Comparison of ENCODE assay signal across 10 mouse cellular contexts in genomic region chr3:51634451-51634850, GRCm38 (mm10). TPM values are rescaled to one million over a fixed set of nuclear protein-coding genes. Genes with fewer than 3 reads are reported as not detected.
A peak's percentile ranks its signal among the peaks of the same experiment; 100 is the strongest.
DNase-seq lines count a peak whose midpoint lies in the region; ATAC-seq lines count a peak whose summit lies in the region.
"Had no signal": no experiment of that assay in that cellular context is flagged by ENCODE, and none has a peak within 500 bp of the region (broad histone marks: within the 10 kb centered on the region; RNA-seq: fewer than 3 reads in every experiment).

No protein-coding gene starts in this region.

- no peak overlapping the region for H3K27ac ChIP-seq in kidney, embryonic 14.5 days (ENCODE audit: low read depth, low read length)
- H3K27ac ChIP-seq in intestine, embryonic 15.5 days: no peak overlapping the region

- peaks cover 5% of the 10 kb centered on the region; the same call in 1 of the 2 replicates for H3K9me3 ChIP-seq in kidney, embryonic 14.5 days (ENCODE audit: control insufficient read depth, low read length)
- no peaks in the 10 kb centered on the region; the same call in 1 of the 2 replicates for H3K9me3 ChIP-seq in intestine, embryonic 15.5 days

- no peak for ATAC-seq in CD4-positive, CD25-positive, alpha-beta regulatory T cell, adult 4 months
- ATAC-seq in kidney, embryonic 14.5 days (ENCODE audit: low FRiP score, low TSS enrichment): no peak
- no peak for ATAC-seq in intestine, embryonic 15.5 days

- no peak overlapping the region for H3K4me3 ChIP-seq in kidney, embryonic 14.5 days (ENCODE audit: low read length)
- no peak overlapping the region for H3K4me3 ChIP-seq in intestine, embryonic 15.5 days (replicated peaks)

- WGBS in kidney, embryonic 14.5 days: 77% methylated on average over 1 of the region's 1 CpGs
- 82% methylated on average over 1 of the region's 1 CpGs for WGBS in intestine, embryonic 15.5 days

- no peaks in the 10 kb centered on the region for H3K4me1 ChIP-seq in kidney, embryonic 14.5 days (ENCODE audit: control insufficient read depth, insufficient read depth, low read length)
- no peaks in the 10 kb centered on the region for H3K4me1 ChIP-seq in intestine, embryonic 15.5 days (replicated peaks)

- no peak overlapping the region for H3K4me2 ChIP-seq in kidney, embryonic 14.5 days (replicated peaks; ENCODE audit: low read depth, low read length)
- H3K4me2 ChIP-seq in intestine, embryonic 15.5 days (replicated peaks): no peak overlapping the region
- H3K4me2 ChIP-seq: liver, embryonic 11.5 days had no signal

- no peaks in the 10 kb centered on the region for H3K27me3 ChIP-seq in kidney, embryonic 14.5 days (ENCODE audit: control insufficient read depth, insufficient read depth, low read length)
- H3K27me3 ChIP-seq in intestine, embryonic 15.5 days (replicated peaks): no peaks in the 10 kb centered on the region

- H3K9ac ChIP-seq in kidney, embryonic 14.5 days (ENCODE audit: low read depth, low read length): no peak overlapping the region
- no peak overlapping the region for H3K9ac ChIP-seq in intestine, embryonic 15.5 days

- intact Hi-C loops in heart, postnatal 10 days (cut with DNase I): no loop called here

- peak; percentile 23 for DNase-seq in CD4-positive, CD25-positive, alpha-beta regulatory T cell, adult 2 months (ENCODE audit: low read depth, low spot score)
- peak; percentile 32 for DNase-seq in kidney, adult 11 months
- DNase-seq in MN1 (ENCODE audit: low spot score): peak; percentile 74
- peak; percentile 33 to 48 for DNase-seq in heart, postnatal 10 days
- no peak for DNase-seq in thymus, postnatal 4 days
- DNase-seq: cerebellum, adult 9-10 months had no signal

- no peaks in the 10 kb centered on the region for H3K36me3 ChIP-seq in kidney, embryonic 14.5 days (ENCODE audit: control insufficient read depth, insufficient read depth, low read length)
- H3K36me3 ChIP-seq in intestine, embryonic 15.5 days: no peaks in the 10 kb centered on the region

RNA-seq across cellular contexts. Expression of gene Mgst2, which starts 25.7 kb away (rescaled TPM):
- 100 to 1,000 TPM; 175 to 223 TPM for polyA plus RNA-seq in CD4-positive, CD25-positive, alpha-beta regulatory T cell, adult 4 months (2017; shearing (Covaris generic))
- polyA plus RNA-seq in kidney, embryonic 14.5 days (2014; fragmentation: Nextera tagmentation; extraction: Ambion mirVana): 0.51 and 0.99 TPM in 2 replicates
- total RNA-seq in heart, postnatal 10 days (2021): 1 to 10 TPM in 1 of 2 experiments, under 1 TPM in 1; 0.35 to 2.1 TPM
- 30.2 and 33.3 TPM in 2 replicates for polyA plus RNA-seq in intestine, embryonic 15.5 days (2015; fragmentation: Nextera tagmentation; extraction: Ambion mirVana)

Comparison
In these comparisons a context has a peak if more than half of its experiments do, and no peak if none do; other contexts are left out.
1. RNA of gene Mgst2, which starts 25.7 kb away (polyA plus RNA-seq): 175 to 223 TPM in CD4-positive, CD25-positive, alpha-beta regulatory T cell, adult 4 months and 30.2 to 33.3 TPM in intestine, embryonic 15.5 days; 0.51 to 0.99 TPM in kidney, embryonic 14.5 days; every median in the first group is over 10 times any median in the second.